Mouse (Mus musculus) left cerebral cortex, adult 11 months (tissue): ENCODE measurements at regions not wholly inside any gene's neighbourhood (a gene's known extent, or its start where the extent isn't known, plus 50 kb on each side); places are given as distances from the start of the nearest gene placed in this dataset.

Experiments used
- DNase-seq: peaks from one replicate; pipeline ENCODE4 v3.0.0; 2022; ENCODE audit warnings: low spot score

DNA sequence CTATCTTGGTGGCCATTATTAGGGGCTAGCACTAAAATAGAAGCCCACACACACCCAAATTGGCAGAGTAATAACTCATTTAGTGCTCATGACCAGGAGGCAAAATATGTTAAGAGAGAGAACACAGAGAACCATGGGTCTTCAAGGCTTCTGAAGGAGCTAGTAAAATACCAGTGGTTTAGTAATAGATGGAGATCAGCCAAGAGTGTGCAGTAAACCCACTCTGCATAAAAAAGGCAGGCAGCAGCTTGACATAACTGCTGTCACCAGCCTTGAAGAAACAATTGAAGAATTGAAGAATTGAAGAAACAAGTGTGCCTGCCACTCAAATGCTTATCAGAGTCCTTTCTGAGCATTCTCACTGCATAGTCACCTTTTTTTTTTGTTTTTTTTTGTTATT is 227.9 kb downstream of the Csl start:
- DNase-seq = no peak

DNA sequence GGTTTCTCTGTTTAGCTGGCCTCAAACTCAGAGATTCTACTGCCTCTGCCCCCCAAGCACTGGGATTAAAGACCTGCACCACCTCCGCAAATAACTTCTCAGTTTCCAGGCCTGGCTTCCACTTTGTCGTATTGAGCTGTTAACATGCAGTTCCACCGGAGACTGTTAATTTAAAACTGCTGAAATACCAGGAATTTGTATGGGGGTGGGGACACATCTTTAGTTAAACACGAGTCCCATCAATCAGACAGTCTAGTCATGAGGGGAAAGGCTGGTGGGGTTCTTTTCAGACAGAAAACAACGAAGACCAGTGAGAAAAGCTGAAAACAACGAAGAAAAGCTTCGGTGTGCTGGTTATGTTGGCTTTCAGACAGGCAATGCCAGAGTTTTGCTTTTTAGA is 227.5 kb downstream of the Csl start:
- DNase-seq = no peak

DNA sequence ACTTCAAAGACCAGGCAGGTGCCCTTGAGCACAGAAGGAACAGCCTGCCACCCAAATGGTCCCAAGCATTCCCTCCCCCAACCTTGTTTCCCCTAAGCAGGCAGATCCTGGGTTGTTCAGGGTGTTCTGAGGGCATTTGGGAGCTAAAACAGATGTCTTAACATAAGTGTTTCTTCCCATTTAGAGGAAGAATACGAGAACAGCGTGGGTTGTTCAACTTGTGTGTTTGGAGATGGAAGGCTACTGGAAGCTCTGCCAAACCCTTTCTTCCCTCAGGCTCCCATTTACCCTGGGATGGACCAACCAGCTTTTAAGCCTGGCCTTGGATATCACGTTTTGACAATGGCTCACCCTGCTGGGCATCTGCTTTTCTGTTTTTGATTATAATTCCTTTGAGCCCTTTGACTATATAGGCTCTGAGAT is 226.8 kb downstream of the Csl start:
- peak; percentile 23 for DNase-seq

DNA sequence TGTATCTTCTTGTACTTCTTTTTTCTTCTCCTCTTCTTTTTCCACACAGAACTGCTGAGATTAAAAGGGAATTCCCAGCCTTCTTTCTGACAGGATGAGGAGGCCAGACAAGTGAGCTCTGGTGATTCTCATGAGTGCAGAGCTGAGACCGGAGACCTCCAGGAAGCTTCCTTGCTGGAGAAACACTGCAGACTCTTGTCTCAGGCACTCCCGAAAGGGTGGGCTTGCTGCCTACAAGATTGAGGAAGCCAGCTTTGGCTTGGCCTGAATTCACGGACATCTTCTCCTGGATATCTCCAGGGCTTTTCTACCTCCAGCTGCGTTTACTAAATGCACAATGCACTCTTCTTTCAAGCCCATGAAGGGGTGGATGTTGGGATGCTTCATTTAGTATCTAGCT is 226.0 kb downstream of the Csl start:
- no peak for DNase-seq

DNA sequence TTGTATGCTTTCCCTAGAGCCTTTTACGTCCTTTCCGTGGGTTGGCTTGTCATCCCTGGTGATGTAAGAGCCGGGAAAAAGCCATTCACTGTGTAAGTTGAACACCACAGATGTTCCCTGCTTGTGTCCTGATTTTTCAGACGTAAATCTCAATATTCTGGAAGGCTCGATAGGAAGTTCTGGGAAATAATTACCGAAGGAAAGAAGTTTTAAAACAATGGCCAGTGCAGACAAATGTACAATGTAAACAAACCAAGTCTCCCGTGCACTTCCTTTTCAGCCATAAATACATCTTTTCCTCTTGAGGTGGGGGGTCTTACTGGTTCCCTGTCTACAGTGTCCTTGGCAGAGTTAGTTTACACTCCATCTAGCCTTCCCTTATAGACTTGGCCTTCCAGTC is 225.2 kb downstream of the Csl start:
- no peak for DNase-seq

DNA sequence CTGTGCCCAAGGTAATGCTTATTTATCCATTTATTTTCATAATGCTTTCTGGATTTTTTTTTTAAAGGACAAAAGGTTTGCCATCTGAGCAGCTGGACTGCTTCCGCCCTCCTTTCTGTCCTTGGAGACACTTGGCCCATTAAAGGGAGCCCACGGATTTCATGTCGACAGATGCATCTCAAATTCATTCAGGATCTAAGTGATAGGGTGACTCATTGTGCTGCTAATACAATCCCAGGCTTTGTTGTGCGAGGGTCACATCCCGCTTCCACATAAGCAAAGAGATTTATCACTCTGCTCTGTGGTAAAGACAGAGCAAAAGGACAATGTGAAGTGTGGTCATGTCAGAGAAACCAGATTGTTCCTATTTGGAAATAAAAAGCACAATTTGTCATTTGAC is 220.8 kb downstream of the Csl start:
- DNase-seq = no peak

DNA sequence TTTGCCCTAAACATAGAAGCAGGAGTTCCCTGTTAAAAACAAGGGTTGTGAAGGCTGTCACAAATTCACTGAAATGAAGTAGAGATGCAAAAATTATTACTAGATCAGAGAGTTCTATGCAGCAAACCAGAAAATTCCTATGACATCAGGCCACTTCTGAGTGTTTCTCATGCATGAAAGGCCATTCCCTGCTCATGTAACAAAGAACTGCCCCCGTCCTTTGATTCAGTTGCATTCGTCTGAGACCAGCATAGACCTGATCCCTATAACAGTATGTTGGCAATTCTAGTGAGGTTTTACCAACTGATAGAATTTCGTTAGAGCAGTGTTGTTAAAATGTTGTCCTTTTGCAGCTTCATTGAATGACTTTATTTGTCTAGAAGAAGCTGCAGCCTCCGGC is 207.1 kb downstream of the Csl start:
- no peak for DNase-seq

DNA sequence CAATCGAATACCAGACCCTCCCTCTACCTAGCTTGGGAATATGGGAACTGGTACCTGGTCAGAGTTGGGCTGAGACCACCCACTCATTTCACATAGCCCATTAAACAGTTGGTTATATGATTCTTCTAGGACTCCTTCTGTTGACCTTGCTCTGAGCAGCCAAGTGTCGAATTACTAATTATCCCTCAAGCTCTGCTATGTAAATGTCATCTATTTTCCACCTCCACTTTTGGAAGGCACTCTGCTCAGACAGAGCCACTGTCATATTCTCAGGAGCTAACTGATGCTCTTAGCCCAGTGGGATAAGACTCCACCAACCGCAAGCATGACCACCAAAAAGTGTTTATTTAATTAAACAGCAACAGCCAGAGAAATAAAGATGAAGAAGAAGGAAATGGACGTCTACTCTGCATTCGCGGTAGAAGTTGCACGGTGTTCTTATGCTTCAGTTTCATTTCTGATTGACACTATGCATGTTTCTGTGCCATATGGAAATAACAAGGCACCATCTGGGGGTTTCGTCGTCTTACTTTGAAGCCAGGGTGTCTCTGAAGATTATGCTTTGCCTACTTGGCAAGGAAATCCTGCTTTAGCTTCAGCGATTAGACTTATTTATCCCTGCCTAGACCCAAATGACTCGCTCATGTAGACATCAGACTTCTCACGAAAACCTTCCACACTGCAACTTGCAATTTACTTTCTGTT is 206.5 kb downstream of the Csl start:
- peak; percentile 12 for DNase-seq

DNA sequence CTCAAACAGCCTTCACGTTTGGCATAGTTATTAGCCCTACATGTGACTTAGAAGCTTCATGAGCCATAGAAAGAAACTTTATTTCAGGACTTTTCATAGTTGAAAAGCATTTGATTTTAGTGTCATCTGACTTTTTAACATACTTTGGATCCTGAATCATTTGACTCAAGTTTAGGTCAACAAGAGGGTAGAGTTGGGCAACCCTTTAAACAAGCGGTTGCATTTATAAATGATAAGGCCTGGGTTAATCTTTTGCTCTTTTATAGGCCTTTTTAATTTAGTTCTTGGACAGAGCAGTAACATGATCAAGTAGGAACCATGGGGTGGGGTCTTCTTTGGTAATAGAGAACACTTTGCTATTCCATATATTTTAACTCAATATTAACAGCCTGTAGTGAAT is 204.4 kb downstream of the Csl start:
- DNase-seq = no peak

DNA sequence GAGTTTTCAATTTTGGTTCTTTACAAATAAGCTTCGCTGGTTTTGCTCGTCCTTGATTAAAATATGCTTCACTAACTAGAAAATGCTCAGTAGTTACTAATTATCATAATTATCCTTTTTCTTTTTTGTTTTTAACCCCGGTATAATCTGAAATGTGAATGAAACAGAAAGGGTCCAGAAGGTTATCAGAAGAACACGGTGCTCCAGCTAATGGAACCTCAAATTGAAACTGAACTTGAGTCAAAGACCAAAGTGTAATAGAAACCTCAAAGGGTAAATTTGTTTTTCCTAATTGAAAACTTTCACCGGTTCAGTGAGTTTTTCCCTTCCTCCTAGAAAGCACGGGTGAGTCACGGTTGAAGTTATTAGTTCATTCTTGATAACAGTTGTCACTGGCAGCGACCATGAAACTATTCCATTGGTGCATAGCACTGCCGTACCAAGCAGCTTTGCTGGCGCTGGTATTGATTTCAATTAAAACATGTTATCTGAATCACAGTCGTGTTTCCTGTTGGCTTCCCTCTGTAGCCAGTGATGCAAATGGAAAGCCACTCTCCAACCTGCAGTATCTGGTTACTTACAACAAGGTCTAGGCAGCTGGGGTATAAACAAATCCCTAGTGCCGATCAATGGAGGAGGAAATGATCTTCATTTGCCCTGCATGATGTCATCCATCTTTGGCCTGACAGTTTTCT is 203.7 kb downstream of the Csl start:
- DNase-seq = no peak

DNA sequence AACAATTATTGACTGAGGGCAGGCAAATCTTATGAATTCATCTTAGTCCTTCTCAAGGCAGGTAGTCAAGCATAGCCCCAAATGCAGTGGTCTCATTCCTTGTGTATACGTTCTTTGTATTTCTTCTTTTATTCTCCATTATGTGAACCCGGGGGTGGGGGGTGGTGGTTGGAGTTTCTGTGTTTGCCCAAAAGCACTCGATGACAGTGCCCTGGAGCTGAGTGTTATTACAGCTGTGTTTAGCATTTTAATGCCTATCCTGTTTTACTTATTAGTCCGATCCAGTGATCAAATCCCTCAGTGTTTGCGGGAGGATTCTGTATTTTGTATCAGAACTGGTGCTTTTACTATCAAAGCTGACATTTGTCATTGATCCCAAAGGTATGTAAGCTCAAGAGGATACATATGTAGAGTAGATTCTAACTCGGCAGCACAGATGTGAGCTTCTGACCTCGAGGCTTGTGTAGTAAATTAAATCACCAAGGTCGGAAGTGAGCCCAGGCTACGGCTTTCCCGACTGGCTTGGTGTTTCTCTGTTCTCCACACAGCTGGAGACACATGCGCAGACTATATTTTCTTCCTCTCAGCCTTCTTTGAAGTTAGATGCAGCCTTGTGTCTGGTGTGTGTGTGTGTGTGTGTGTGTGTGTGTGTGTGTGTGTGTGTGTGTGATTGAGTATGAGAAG is 203.0 kb downstream of the Csl start:
- no peak for DNase-seq

DNA sequence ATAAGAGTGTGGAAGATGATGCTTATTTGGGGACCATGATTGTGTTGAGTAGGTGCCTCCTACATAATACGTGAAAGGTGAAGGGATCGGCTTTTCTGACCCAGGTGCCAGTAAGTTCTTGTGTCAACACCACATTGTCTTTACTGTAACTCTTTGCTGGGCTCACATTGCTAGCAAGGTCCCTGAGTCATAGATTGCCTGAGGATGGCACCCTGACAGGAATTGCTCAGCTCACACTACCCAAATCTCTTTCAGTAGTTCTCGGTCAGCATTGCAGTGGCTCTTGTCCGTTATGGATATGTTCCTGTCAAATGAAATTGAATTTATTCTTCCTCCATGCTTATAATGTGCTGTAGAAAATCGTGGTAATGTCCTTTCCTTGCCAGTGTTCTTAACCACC is 200.8 kb downstream of the Csl start:
- DNase-seq = no peak

DNA sequence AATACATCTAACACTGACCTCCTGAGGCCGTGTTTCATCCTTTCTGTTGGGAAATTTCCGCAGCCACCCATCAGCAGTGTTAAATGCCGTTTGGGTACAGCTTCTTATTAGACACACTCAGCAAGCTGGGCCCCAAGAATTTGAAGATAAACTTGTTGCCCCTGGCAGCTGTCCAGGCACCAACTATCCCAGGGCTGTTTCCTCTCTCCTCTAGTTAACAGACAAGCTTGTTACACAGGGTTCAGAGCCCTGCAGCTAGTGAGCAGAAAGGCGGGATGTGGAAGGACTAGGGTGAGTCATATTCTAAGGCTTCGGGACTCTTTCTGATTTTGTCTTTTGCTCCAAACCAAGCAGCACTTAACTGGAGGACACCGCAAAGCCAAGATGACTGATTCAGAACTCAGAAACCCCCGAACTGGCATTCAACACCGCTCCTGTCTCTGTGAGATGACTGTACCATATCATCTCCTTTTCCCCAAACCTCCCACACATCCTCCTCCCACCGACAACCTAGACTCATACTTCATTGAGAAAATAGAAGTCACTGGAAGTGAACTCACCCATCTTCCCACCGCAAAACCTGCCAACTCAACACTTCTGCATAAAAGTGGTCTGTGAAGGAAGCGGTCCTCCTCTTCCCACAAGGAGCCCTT is 198.2 kb downstream of the Csl start:
- peak; percentile 24 for DNase-seq

DNA sequence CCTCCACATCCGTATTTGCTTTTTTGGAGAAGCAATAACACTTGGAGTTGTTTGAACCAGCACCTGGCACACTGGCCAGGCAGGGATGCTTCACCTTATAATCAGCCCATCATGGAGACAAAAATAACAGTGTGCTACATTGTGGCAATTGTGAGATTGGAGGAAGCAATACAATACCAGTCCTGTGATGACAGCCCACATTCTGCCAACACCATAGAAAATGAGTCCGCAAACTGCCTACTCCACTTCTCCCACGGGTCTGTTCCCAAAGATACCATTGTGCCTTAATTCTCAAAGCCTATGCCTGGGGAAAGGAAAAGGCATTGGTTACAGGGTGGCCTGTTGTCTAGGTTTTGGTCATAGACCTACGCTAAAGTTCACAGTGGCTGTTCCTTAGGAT is 194.9 kb downstream of the Csl start:
- no peak for DNase-seq

DNA sequence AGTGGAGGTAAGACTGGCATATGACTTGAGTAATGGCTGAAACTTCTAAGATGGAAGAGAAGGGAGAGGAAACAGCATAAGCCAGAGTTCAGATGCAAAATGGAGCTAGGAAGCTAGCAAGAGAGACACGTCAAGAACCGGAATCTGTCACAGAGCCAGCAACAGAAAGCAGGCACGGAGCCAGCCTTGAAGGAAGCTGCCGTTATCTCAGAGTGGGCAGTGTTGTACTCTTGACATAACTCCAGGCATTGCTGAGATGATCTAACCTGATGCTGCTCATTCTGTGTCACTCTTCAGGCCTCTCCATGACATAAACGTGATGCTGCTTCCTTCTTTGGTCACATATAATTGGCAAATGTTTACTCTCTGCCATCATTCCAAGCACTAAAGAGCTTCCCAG is 191.0 kb downstream of the Csl start:
- no peak for DNase-seq

DNA sequence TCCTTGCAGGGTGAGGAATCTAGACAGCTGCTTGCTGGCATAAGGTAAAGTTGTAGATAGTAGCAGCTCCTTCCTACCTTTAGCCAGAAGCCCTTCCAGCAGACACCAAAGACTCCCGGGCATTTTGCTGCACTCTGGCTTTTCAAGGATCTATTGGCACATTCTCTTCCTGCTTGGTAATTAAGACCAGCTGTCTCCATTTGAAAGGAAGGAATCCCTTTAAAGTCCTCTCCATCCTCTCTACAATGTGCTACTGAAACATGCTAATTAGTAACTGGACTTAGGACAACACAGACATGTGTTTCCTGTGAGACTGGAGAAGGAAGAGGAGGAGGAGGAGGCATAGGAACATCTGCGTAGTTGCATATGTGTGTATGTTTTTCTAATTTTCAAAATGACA is 189.3 kb downstream of the Csl start:
- DNase-seq = no peak

DNA sequence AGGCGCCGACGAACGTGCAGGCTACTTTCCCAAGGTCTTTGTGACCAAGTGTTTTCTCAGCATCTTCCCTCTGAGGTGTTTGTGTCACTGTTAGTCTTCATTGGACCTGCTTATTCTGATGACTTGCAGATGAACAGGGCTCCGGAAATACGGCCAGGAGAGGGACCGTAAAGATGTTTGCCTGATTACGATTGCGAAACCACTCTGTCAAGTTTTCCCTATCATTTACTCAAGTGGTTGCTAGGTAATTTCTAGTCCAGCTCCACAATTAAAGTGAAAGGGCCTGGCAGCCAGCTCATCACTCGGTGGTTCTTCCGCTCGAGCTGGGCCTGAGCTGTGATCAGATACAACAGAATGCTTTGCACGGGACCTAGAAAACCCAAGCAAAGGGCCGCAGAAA is 185.5 kb downstream of the Csl start:
- no peak for DNase-seq

DNA sequence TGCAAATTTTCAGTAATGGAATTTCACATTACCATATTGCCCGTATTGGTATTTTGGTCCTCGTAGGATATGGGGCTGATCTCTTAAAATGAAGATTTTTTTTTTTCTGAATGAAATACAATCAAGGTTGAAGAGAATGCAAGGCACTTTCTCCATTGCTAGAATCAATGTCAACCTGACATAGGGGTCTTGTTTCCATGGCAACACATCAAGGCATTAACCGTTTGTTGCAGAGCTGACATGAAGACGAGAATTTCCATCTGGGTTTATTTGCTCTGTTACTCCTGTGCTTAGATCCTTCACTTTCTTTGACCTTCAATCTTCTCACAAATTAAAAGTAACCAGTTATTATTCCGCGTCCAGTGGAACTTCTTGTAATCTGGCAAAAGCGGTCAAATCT is 184.2 kb downstream of the Csl start:
- no peak for DNase-seq

DNA sequence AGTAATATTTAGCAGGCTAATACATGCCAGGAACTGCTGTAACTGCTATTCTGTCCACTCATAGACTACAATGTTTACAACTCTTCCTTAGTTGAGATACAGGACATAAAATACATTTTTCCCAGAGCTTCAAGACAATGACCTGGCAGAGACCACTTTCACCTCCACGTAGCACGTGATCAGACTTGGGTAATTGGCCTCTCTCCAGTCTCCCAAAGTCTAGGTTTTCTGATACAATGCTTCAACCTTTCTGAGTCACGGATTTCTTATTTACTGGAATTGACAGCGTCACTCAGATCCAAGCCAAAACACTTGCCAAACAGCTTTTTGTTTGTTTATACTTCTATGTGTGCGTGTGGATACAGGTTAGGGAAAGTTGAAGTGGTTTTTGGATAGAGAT is 183.2 kb downstream of the Csl start:
- DNase-seq = no peak

DNA sequence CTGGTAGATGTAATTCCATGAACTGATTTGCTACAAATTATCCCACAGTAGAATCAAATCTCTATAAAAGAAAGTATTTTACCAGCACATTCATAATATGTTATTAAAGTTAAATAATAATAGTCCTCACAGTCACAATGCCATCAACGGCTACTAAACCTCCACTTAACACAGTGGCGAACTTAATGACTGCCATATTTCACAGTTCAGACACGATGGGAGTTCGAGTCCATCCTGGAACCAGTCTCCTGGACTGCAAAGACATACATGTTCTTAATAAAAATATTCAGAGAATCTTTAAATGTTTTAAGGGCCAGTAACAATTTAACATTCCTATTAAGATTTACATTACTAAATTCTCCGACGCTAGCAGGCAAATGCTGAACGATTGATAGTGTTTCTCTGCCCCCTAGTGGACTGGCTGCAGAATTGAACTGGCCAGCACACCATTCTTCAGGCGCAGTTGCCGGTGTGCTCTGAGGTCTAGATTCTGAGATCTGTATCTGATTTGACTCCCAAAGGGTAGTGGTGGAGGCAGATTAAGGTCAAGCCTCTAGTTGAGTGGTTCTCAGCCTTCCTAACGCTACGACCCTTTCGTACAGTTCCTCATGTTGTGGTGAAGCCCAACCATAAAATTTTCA is 182.3 kb downstream of the Csl start:
- DNase-seq = no peak

DNA sequence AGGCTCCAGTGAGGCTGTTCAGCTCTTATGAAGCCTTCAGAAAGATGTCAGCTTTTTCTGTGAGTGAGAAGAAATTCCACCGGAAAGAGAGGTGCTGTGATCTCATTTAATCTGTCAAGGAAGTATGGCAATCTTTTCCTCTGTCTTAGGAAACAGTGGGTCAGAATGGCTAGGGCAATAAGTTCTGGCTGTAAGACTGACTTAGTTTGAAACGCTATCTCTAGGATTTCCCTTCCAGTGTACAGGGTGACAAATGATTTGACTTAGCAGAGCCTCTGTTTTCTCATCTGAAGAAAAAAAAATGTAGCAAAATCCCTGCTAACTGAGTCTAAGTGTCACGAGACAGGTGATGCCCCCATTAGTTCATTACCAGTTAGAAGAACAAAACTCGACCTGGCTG is 181.1 kb downstream of the Csl start:
- DNase-seq = no peak

DNA sequence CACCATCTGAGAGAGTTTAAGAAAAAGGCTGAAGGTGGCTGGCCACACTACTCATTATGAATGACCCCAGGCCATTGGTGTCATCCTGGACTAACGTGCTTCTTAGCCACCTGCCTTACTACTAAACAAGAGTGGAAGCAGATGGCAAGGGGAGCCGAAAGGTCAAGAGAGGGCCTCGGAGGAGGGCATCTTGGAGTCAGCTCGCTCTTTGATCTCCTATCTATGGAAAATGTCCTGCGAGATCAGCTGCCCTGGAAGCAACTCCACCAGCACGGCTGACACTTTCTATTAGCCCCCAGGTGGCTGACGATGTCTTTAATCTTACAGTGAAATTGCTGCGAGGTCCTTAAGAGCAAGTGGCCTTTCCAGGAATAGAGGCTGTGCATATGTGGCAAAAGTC is 179.3 kb downstream of the Csl start:
- no peak for DNase-seq

DNA sequence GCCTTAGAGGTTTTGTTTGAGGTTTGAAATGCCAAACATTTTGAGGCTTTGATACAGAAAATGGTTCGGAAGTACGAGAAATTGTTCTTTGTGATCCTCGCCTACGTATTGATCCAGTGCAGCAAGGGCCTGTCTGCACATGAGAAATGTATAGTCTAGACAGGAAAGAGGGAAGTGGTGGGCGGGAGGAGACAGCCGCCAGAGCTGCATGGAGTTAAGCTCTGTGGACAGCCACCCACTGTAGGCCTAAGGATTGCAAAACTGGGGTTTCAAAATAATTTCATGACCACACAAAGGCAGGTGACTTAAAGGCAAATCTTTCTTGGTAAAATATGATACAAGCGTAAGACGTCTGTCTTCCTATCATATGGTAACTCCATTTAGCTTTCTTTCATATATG is 178.4 kb downstream of the Csl start:
- no peak for DNase-seq
